Mouse (Mus musculus): Measurements from ENCODE around the gene Entpd3.

DNA sequence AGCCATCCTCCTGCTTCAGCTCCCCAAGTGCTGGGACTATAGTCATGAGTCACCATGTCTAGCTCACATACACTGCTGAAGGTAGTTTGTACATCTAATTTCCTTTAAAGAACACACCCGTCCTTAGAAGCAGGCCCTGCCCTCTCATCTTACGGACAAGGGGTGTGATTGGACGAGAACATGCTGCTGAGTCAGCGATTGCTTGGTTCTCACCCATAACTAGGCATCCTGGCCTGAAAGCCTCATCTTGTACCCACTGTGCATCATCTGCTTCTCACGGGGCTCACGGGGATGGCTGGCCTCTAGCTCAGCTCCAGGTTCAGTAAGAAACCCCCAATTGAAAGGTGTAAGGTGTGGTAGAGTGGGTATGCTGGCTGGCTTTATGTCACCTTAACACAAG lies 74.4 kb downstream of the Entpd3 start:
- TF ChIP-seq CTCF (IDR thresholded peaks at IDR 0.05; ENCODE audit: low read depth): no peak
- TF ChIP-seq EP300 (IDR thresholded peaks at IDR 0.05; ENCODE audit: low read depth): no peak

Measured in liver, postnatal 0 days (tissue).